Mouse (Mus musculus): ENCODE data around the gene Ephb2. TPM values are rescaled to one million over a fixed set of nuclear protein-coding genes. Genes with fewer than 3 reads are reported as not detected.
A peak's percentile ranks its signal among the peaks of the same experiment; 100 is the strongest.

The Ephb2 gene
- polyA plus RNA-seq, 1 experiment from 2014 or later, result 3.3 TPM

DNA sequence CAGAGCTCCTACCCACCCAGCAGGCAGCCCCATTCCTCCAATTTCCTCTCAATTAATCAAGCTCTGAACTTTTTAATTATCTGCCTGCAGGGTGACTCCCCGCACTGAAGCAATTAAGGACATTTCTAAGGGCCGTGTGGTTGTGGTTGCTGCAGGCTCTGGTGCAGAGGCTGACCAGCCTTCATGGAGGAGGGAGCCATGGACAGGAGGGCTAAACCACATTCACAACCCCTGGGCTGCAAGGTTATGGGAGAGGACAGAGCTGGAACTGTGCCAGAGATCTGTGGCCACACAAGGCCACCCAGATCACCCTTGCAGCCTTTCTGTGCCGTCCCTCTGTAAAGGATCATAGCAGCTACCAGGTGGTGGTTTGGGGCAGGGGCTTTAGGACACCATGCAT is 131.2 kb downstream of the Ephb2 start:
- DNase-seq (ENCODE audit: low spot score), result no peak

DNA sequence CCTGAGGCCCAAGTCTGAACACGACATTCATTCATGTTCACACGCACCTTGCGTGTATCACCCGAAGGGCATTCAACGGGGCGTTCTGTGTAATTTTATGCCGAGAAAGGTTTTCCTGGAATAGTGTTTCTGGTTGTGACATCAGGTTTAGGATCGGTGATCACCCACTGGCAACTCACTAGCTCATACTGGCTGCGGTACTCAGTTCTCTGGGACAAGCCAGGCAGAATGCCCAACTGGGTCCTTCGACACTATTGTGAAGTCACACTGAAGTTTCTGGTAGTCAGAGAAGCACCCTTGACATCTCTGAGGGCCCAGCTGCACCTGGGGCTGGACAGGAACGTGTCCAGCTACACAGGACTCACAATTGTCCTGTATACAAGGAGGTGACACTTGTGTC is 132.4 kb downstream of the Ephb2 start:
- DNase-seq (ENCODE audit: low spot score), result no peak

DNA sequence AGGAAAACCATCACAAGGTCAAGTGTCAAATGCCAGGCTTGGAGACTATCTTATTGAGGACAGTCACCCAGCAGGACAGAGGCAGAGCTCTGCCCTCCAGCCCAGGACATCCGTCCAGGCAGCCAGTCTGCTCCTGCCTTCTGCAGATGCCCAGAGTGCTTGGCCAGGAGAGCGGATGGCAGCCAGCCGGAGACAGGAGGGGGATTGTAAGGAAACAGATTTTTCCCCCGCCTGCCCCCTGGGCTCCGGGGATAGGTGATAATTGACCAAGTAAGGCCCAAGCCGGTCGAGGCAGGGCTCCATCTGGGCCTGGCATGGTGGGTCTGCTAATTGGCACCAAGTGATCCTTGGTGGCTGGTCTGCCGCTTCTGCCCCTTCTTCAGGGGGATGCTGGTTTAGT is 133.3 kb downstream of the Ephb2 start:
- DNase-seq (ENCODE audit: low spot score), result no peak

GRCm38 (mm10) chr4:136701236-136701635 is 134.6 kb downstream of the Ephb2 start:
- no peak for DNase-seq (ENCODE audit: low spot score)

DNA sequence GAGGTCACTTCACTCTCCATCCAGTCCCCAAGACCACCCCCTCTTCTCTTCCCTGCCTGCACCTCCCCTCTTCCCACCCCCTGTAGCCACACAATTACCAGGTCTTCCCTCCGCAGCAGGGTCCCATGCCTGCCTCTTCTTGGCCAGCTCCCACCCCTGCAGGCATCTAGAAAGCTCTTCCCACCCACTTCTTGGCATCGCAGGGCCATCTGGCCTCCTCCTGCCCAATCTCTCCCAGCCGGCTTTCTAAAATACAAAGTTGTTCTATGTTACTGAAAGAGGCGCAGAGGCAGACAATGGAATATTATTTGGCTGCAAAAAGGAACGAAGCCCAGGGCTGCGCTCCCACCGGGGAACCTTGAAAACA is 136.7 kb downstream of the Ephb2 start:
- DNase-seq (ENCODE audit: low spot score), result no peak

GRCm38 (mm10) chr4:136698404-136699083 is 137.2 kb downstream of the Ephb2 start:
- no peak for DNase-seq (ENCODE audit: low spot score)

DNA sequence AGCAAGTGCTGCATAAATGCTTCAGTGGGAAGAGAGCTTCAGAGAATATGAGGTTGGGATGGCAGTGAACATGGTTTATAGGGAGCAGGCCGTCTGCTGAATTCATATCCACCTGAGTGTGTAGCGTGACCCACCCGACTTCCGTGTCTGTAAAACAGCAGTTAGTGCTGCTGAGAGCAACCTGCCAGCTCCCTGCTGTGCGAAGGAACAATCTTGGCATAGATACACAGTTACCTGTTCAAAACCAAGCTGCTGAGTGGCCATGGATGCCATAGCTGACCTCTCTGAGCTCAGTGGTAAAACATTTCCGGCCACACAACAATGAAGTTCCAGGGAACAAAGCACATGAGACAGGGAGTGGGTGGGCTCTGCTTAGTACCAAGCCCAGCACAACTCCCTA is 138.5 kb downstream of the Ephb2 start:
- no peak for DNase-seq (ENCODE audit: low spot score)

GRCm38 (mm10) chr4:136696381-136696925 is 139.3 kb downstream of the Ephb2 start:
- DNase-seq (ENCODE audit: low spot score), result peak; percentile 74

- DNase-seq (ENCODE audit: low spot score), result no peak
Measured at GRCm38 (mm10) chr4:136695696-136696095, 140.1 kb downstream of the Ephb2 start.

- no peak for DNase-seq (ENCODE audit: low spot score)
Measured at GRCm38 (mm10) chr4:136690034-136690433, 145.8 kb downstream of the Ephb2 start.

DNA sequence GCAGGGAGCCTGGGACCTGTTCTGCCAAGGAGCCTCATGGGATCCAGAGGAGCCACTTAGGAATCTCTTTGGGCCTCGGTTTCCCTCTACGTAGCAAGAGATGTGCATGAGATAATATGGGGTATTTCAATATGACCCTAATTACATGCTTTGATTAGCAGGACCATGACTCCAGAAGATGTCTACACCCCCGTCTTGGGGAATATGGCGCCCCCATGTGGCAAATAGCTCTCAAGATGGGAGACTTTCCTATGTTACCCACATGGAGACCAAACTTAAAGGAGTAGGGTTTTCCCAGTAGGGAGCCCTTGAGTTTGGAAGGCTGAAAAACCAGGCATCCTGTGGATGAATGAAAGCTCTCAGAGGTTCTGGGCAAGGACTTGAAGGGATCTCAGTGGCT is 147.7 kb downstream of the Ephb2 start:
- DNase-seq (ENCODE audit: low spot score), result no peak

- DNase-seq (ENCODE audit: low spot score), result no peak
Measured at GRCm38 (mm10) chr4:136685431-136685869, 150.3 kb downstream of the Ephb2 start.

DNA sequence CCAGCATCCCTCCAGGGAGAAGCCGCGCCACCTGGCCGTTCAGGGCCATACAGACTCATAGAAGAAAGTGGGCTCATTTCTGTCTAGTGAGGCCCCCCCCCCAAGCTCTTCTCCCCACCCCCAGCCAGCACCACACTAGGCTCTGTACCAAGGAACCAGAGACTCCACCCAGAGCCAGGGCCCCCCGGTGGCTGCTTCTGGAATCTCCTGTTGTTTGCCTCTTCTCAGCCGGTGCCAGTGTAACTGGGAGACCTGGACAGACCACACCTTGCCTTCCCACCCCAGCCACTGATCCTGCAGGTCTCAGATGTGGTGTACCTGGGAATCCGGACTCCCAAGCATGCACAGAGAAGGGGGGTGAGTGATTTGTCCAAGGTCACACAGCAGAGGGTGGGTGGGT is 151.3 kb downstream of the Ephb2 start:
- peak; percentile 32 for DNase-seq (ENCODE audit: low spot score)

DNA sequence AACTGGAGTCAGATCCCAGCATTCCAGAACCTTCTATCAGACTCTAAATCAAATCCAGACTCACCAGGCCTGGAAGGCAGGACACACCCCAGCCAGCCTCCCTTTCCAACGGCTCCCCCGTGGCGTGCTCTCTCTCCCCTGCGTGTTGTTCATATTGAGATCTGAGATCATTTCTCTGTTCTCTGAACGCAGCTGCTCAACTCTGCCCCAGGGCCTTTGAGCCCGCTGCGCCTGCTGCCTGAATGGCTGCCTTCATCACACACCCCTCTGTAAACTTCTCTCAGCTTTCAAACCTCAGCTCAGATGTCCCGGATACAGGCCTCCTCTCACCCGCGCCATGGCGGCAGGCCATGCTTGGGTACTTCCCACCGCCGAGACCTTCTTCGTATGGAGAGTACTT is 155.1 kb downstream of the Ephb2 start:
- DNase-seq (ENCODE audit: low spot score), result no peak

DNA sequence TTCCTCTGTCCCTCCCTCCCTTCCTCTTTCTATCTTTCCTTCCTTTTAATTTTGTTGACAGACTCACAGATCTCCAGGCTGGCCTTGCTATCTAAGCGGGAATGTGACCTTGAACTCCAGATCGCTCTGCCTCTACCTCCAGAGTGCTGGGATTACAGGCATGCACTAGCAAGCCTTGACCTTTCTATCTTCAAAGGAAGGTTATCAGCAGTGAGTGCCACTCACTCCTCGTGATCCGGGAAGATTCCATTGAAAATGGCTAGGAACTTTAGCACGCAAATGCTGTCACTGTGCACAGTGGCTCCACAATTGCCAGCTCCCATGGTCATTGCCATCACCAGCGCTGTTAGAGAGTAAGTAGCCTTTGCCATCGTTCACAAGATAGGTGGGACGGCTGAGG is 156.6 kb downstream of the Ephb2 start:
- DNase-seq (ENCODE audit: low spot score), result no peak

DNA sequence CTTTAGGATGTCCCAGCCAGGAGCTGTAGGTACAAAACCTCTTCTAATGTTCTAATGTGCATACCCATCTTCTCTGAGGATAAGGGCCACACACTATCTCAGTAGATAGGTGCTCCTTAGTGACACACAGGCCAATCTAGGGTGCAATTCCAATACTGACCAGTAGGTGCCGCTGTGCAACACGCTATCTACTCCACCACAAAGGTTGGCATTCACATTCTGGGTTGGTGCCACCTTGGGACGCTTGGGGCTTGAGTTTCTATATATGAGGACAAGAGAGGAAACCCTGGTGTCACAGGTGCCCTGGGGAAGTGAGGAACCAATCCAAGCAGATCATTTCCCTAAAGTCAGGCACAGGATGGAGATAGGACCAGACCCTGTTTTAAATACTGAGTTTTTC is 157.3 kb downstream of the Ephb2 start:
- DNase-seq (ENCODE audit: low spot score), result peak; percentile 86

- no peak for DNase-seq (ENCODE audit: low spot score)
Measured at GRCm38 (mm10) chr4:136675439-136675838, 160.3 kb downstream of the Ephb2 start.

- DNase-seq (ENCODE audit: low spot score), result no peak
Measured at GRCm38 (mm10) chr4:136672335-136673090, 163.3 kb downstream of the Ephb2 start.

GRCm38 (mm10) chr4:136667757-136668156 is 168.0 kb downstream of the Ephb2 start:
- no peak for DNase-seq (ENCODE audit: low spot score)

DNA sequence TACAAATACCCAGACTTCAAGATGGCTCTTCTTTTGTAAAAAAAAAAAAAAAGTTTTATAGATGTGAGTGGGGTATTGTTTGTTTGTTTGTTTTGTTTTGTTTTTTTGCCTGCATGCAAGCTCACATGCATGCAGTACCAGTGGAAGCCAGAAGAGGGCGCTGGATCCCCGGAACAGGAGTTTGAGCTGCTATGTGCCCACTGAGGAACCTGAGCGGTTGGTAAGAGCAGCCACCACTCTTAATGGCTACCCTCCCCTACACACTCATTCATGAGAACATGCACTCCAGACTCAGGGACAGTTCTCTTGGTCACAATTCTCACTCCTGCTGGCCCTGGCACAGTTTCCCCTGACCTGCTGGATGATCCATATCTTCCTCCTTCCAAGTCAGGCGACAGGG is 169.8 kb downstream of the Ephb2 start:
- DNase-seq (ENCODE audit: low spot score), result no peak

DNA sequence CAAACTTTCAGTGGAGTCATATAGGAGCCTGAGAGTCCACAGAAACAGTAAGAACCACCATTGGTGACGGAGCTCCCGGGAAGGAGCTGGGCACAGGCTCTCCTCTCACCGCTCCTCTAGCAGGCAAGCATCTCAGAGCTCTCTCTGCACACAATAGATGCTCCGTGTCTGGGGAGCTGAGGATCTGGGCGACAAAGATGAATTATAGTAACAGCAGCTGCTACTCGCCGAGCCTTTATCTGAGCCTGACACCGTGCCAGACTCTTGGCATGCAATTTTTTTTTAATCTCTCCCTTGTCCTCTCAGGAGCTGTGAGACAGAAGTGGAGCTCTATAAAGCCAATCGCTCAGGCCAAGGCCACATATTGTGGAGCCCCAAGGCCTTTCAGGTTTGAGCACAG is 170.7 kb downstream of the Ephb2 start:
- no peak for DNase-seq (ENCODE audit: low spot score)

- DNase-seq (ENCODE audit: low spot score), result no peak
Measured at GRCm38 (mm10) chr4:136657914-136658313, 177.9 kb downstream of the Ephb2 start.
